In the genomic region with DNA sequence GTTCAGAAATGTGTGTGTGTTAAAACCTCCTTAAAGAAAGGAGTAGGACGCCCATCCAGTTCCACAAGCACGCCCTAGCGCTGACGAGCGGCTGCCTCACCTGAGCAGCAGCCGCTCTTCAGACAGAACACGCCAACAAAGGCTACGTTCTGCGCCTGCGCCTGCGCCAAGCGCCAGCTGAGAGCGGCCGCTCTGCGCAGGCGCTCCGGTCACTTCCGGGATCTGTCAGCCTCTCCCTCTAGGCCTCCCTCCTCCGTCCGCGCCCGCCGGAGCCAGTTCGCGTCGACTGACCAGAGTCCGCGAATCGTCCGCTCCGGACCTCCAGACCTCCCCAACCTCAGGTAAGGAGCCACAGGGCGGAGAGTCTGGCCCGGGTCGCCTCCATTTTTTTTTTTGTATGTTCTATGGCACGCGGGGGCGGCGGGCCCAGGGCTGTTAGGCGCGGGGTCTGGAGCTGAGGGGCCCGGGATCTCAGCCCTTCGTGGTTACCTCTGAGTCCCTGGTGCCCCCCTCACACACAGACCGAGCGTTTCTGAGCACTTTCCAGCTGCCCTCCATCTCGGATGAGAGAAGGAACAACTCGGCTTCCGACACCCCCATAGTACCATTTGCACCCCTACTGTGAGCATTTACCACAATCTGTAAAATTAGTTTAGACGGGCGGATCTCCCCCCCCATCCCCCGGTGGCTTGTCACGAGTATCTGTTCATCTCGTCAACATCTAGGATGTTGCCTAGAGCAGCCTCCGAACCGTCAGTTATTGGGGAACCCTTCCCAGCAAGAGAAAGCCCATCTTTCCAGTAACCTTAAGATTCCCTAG, we compare ENCODE assay signal across 8 mouse cellular contexts. TPM values are rescaled to one million over a fixed set of nuclear protein-coding genes. Genes with fewer than 3 reads are reported as not detected.
A peak's percentile ranks its signal among the peaks of the same experiment; 100 is the strongest.
DNase-seq lines count a peak whose midpoint lies in the region; ATAC-seq and TF ChIP-seq lines count a peak whose summit lies in the region.

Gene Arpc1a (plus strand): TSS at position 199 of the 820 bp plus-strand sequence.
Gene Kpna7 (minus strand): TSS at position 399 of the 820 bp plus-strand sequence.

- peaks cover 42% of the 10 kb centered on the region for H3K79me2 ChIP-seq in CH12.LX (replicated peaks; ENCODE audit: control insufficient read depth, extremely low read depth, insufficient read depth, poor library complexity, severe bottlenecking)

- under 1% methylated on average over 54 of the region's 54 CpGs for WGBS in forebrain, embryonic 12.5 days
- under 1% methylated on average over 52 of the region's 54 CpGs for whole genome bisulfite sequencing in heart, postnatal 0 days
- WGBS in liver, embryonic 16.5 days (ENCODE audit: insufficient replicate concordance) = under 1% methylated on average over 53 of the region's 54 CpGs
- 1% methylated on average over 54 of the region's 54 CpGs for WGBS in neural tube, embryonic 13.5 days

- H3K4me3 ChIP-seq in CH12.LX (replicated peaks in 1 of 3; ENCODE audit: low read depth in 2 of 3, low read length in 2 of 3, poor library complexity in 1 of 3) = peak within 1 kb of the TSS; percentile 67 to 87 (median 71)
- H3K4me3 ChIP-seq in forebrain, embryonic 12.5 days (replicated peaks) = peak within 1 kb of the TSS; percentile 78
- peak within 1 kb of the TSS; percentile 91 for H3K4me3 ChIP-seq in heart, postnatal 0 days (ENCODE audit: low read depth, low read length)
- H3K4me3 ChIP-seq in liver, embryonic 16.5 days (ENCODE audit: low read depth, low read length) = peak within 1 kb of the TSS; percentile 95
- H3K4me3 ChIP-seq in neural tube, embryonic 13.5 days = peak within 1 kb of the TSS; percentile 78
- H3K4me3 ChIP-seq in testis, adult 2 months (ENCODE audit: control insufficient read depth, low read depth, low read length) = peak within 1 kb of the TSS; percentile 99

- dilution Hi-C loops in CH12.LX (cut with MboI; ENCODE audit: extremely low pct_ligation_motif_present, extremely low pct_unique_long_range_greater_than_20kb, low sequenced_read_pairs) = no loop called here

- peaks cover 2% of the 10 kb centered on the region for H3K27me3 ChIP-seq in CH12.LX (replicated peaks)
- H3K27me3 ChIP-seq in forebrain, embryonic 12.5 days = peaks cover 3% of the 10 kb centered on the region; the same call in 1 of the 2 replicates
- no peaks in the 10 kb centered on the region for H3K27me3 ChIP-seq in heart, postnatal 0 days (ENCODE audit: control insufficient read depth, insufficient read depth, low read length)
- no peaks in the 10 kb centered on the region for H3K27me3 ChIP-seq in liver, embryonic 16.5 days (ENCODE audit: control insufficient read depth, insufficient read depth, low read depth, low read length)
- H3K27me3 ChIP-seq in neural tube, embryonic 13.5 days = no peaks in the 10 kb centered on the region
- no peaks in the 10 kb centered on the region for H3K27me3 ChIP-seq in testis, adult 2 months (ENCODE audit: control insufficient read depth, insufficient read depth, low read length)

- no peak for TF ChIP-seq RAD21 in CH12.LX (IDR thresholded peaks at IDR 0.05; ENCODE audit: low read depth, low read length)

- H3K4me1 ChIP-seq in CH12.LX (ENCODE audit: control insufficient read depth in 1 of 2, insufficient read depth in 2 of 2) = peaks cover 5 to 16% of the 10 kb centered on the region in 2 experiments; a peak in 3 of 4 replicates
- peaks cover 10% of the 10 kb centered on the region for H3K4me1 ChIP-seq in forebrain, embryonic 12.5 days
- H3K4me1 ChIP-seq in heart, postnatal 0 days (ENCODE audit: control insufficient read depth, insufficient read depth) = peaks cover 9% of the 10 kb centered on the region
- H3K4me1 ChIP-seq in liver, embryonic 16.5 days (ENCODE audit: control insufficient read depth, low read depth, low read length) = peaks cover 13% of the 10 kb centered on the region
- peaks cover 19% of the 10 kb centered on the region for H3K4me1 ChIP-seq in neural tube, embryonic 13.5 days (replicated peaks)
- H3K4me1 ChIP-seq in testis, adult 2 months (ENCODE audit: control insufficient read depth, insufficient read depth, low read length) = peaks cover 3% of the 10 kb centered on the region

- DNase-seq in CH12.LX (ENCODE audit: extremely low read depth) = peak; percentile 94
- peak; percentile 88 for DNase-seq in c-Kit-positive CD71-positive TER-119-negative erythroid progenitor cells, embryonic 14.5 days (ENCODE audit: low read depth)
- DNase-seq in heart, postnatal 0 days (ENCODE audit: low spot score) = peak; percentile 92
- DNase-seq in kidney, postnatal 4 days = peak; percentile 97 to 98

- no peak for TF ChIP-seq EP300 in CH12.LX (IDR thresholded peaks at IDR 0.05; ENCODE audit: low read length)
- TF ChIP-seq EP300 in heart, postnatal 0 days (IDR thresholded peaks at IDR 0.05; ENCODE audit: low read depth) = no peak

- TF ChIP-seq POLR2A in CH12.LX (IDR thresholded peaks at IDR 0.05; ENCODE audit: low read depth, low read length) = peak; percentile 86
- TF ChIP-seq POLR2A in testis, adult 2 months (IDR thresholded peaks at IDR 0.05; ENCODE audit: control insufficient read depth, low read depth, low read length) = peak; percentile 98

- in situ Hi-C loops in CH12.LX (cut with MboI; ENCODE audit: low pct_ligation_motif_present, low pct_unique_long_range_greater_than_20kb, low sequenced_read_pairs) = loop anchor here (5.0 kb wide), 1 partner anchor 87 kb away; no protein-coding TSS in a partner anchor

- H3K27ac ChIP-seq in CH12.LX (ENCODE audit: insufficient read depth, low read depth) = no peak within 1 kb of the TSS
- H3K27ac ChIP-seq in forebrain, embryonic 12.5 days = peak within 1 kb of the TSS; percentile 83; the same call in 1 of the 2 replicates
- peak within 1 kb of the TSS; percentile 77 for H3K27ac ChIP-seq in heart, postnatal 0 days (ENCODE audit: low read depth)
- peak within 1 kb of the TSS; percentile 69 for H3K27ac ChIP-seq in liver, embryonic 16.5 days (ENCODE audit: low read length)
- H3K27ac ChIP-seq in neural tube, embryonic 13.5 days (replicated peaks) = peak within 1 kb of the TSS; percentile 91
- H3K27ac ChIP-seq in testis, adult 2 months (ENCODE audit: control insufficient read depth, insufficient read depth, low read depth, low read length) = peak within 1 kb of the TSS; percentile 96

- H3K36me3 ChIP-seq in CH12.LX (replicated peaks in 1 of 2; ENCODE audit: control insufficient read depth in 1 of 2, insufficient read depth in 1 of 2, low read length in 1 of 2) = peaks cover 4 to 22% of the 10 kb centered on the region in 2 experiments
- peaks cover 6% of the 10 kb centered on the region; the same call in 1 of the 2 replicates for H3K36me3 ChIP-seq in forebrain, embryonic 12.5 days (replicated peaks)
- 0 out of 2 replicates have a peak, but pooled peaks cover 2% of the 10 kb centered on the region for H3K36me3 ChIP-seq in heart, postnatal 0 days (replicated peaks; ENCODE audit: control insufficient read depth, insufficient read depth, low read length)
- H3K36me3 ChIP-seq in liver, embryonic 16.5 days (ENCODE audit: control insufficient read depth, insufficient read depth) = no peaks in the 10 kb centered on the region; the same call in 1 of the 2 replicates
- H3K36me3 ChIP-seq in neural tube, embryonic 13.5 days = peaks cover 13% of the 10 kb centered on the region
- H3K36me3 ChIP-seq in testis, adult 2 months (ENCODE audit: control insufficient read depth, insufficient read depth, low read length) = no peaks in the 10 kb centered on the region

- H3K9ac ChIP-seq in CH12.LX (ENCODE audit: insufficient read depth, low read depth) = peak within 1 kb of the TSS; percentile 99
- H3K9ac ChIP-seq in forebrain, embryonic 12.5 days = peak within 1 kb of the TSS; percentile 90
- H3K9ac ChIP-seq in heart, postnatal 0 days (replicated peaks; ENCODE audit: low read depth, low read length) = peak within 1 kb of the TSS; percentile 88
- H3K9ac ChIP-seq in liver, embryonic 16.5 days (ENCODE audit: low read depth, low read length) = peak within 1 kb of the TSS; percentile 98
- H3K9ac ChIP-seq in neural tube, embryonic 13.5 days = peak within 1 kb of the TSS; percentile 94

- H3K4me2 ChIP-seq in CH12.LX (ENCODE audit: insufficient read depth, low read depth, poor library complexity, severe bottlenecking) = peak within 1 kb of the TSS; percentile 83
- H3K4me2 ChIP-seq in forebrain, embryonic 12.5 days = peak within 1 kb of the TSS; percentile 91
- peak within 1 kb of the TSS; percentile 98 for H3K4me2 ChIP-seq in heart, postnatal 0 days (ENCODE audit: low read depth, low read length)
- peak within 1 kb of the TSS; percentile 91 for H3K4me2 ChIP-seq in liver, embryonic 16.5 days (ENCODE audit: low read depth, low read length)
- peak within 1 kb of the TSS; percentile 83 for H3K4me2 ChIP-seq in neural tube, embryonic 13.5 days

- peak; percentile 98 for ATAC-seq in forebrain, embryonic 12.5 days (ENCODE audit: low FRiP score)
- ATAC-seq in heart, postnatal 0 days (ENCODE audit: insufficient read depth, low read depth) = peak; percentile 97
- peak; percentile 99 for ATAC-seq in liver, embryonic 16.5 days (ENCODE audit: low read depth)
- peak; percentile 97 for ATAC-seq in neural tube, embryonic 13.5 days (ENCODE audit: low read depth)

- peaks cover 2% of the 10 kb centered on the region for H3K9me3 ChIP-seq in CH12.LX (replicated peaks; ENCODE audit: low read length)
- H3K9me3 ChIP-seq in forebrain, embryonic 12.5 days = no peaks in the 10 kb centered on the region
- no peaks in the 10 kb centered on the region for H3K9me3 ChIP-seq in heart, postnatal 0 days (replicated peaks; ENCODE audit: control insufficient read depth, low read length)
- H3K9me3 ChIP-seq in liver, embryonic 16.5 days (replicated peaks; ENCODE audit: control insufficient read depth, low read length) = no peaks in the 10 kb centered on the region
- H3K9me3 ChIP-seq in neural tube, embryonic 13.5 days = no peaks in the 10 kb centered on the region

- no peak for TF ChIP-seq CTCF in CH12.LX (conservative IDR thresholded peaks at IDR 0.05 in 1 of 2, IDR thresholded peaks at IDR 0.05 in 1 of 2; ENCODE audit: low read depth in 2 of 2, low read length in 2 of 2)
- TF ChIP-seq CTCF in heart, postnatal 0 days (IDR thresholded peaks at IDR 0.05; ENCODE audit: low read depth) = no peak
- no peak for TF ChIP-seq CTCF in testis, adult 2 months (IDR thresholded peaks at IDR 0.05; ENCODE audit: control insufficient read depth, insufficient read depth, insufficient replicate concordance, low read depth, low read length)

RNA-seq across cellular contexts. Expression of gene Arpc1a, which starts in this region (rescaled TPM):
- total RNA-seq in CH12.LX (2012; rRNA removed) (57.5 and 59.2 TPM in 2 replicates), CH12.LX (2014; rRNA removed) (56.5 and 59.5 TPM in 2 replicates)
- 68.9 and 83.2 TPM in 2 replicates for polyA plus RNA-seq in CH12.LX (2012; ENCODE audit: insufficient read length, low read depth)
- 168 and 174 TPM in 2 replicates for polyA plus RNA-seq in forebrain, embryonic 12.5 days (2016; fragmentation: Nextera tagmentation; extraction: Ambion mirVana)
- 64.7 and 73.5 TPM in 2 replicates for total RNA-seq in heart, postnatal 0 days (2014; rRNA removed; ENCODE audit: low replicate concordance)
- polyA plus RNA-seq in heart, postnatal 0 days (2015; fragmentation: Nextera tagmentation; extraction: Ambion mirVana) = 82.0 and 83.5 TPM in 2 replicates
- 52.2 and 52.3 TPM in 2 replicates for polyA plus RNA-seq in liver, embryonic 16.5 days (2015; fragmentation: Nextera tagmentation; extraction: Ambion mirVana)
- polyA plus RNA-seq in neural tube, embryonic 13.5 days (2015; fragmentation: Nextera tagmentation; extraction: Ambion mirVana) = 228 and 239 TPM in 2 replicates
- 147 and 153 TPM in 2 replicates for polyA plus RNA-seq in testis, adult 2 months (2012; rRNA removed)

RNA-seq across cellular contexts. Expression of gene Kpna7, which starts in this region (rescaled TPM):
- total RNA-seq in CH12.LX (2012; rRNA removed) (not detected in 2 replicates), CH12.LX (2014; rRNA removed) (not detected in 2 replicates)
- 0.26 TPM in 1 of 2 replicates, not detected in the other for polyA plus RNA-seq in CH12.LX (2012; ENCODE audit: insufficient read length, low read depth)
- not detected in 2 replicates for polyA plus RNA-seq in forebrain, embryonic 12.5 days (2016; fragmentation: Nextera tagmentation; extraction: Ambion mirVana)
- total RNA-seq in heart, postnatal 0 days (2014; rRNA removed; ENCODE audit: low replicate concordance) = not detected in 2 replicates
- polyA plus RNA-seq in heart, postnatal 0 days (2015; fragmentation: Nextera tagmentation; extraction: Ambion mirVana) = not detected in 2 replicates
- polyA plus RNA-seq in liver, embryonic 16.5 days (2015; fragmentation: Nextera tagmentation; extraction: Ambion mirVana) = 0.14 and 0.17 TPM in 2 replicates
- not detected in 2 replicates for polyA plus RNA-seq in neural tube, embryonic 13.5 days (2015; fragmentation: Nextera tagmentation; extraction: Ambion mirVana)
- polyA plus RNA-seq in testis, adult 2 months (2012; rRNA removed) = 4.0 and 4.4 TPM in 2 replicates
